Mouse (Mus musculus) midbrain, embryonic 10.5 days (tissue): ENCODE measurements around the gene Otud4. TPM values are rescaled to one million over a fixed set of nuclear protein-coding genes. Genes with fewer than 3 reads are reported as not detected.
"Not testable (repeated sequence)": the region's sequence is repeated elsewhere in the genome, so short reads cannot be mapped to it uniquely, and the experiment has no call there.

ENCODE experiments used
- DNase-seq: peaks from one replicate; pipeline ENCODE4 v3.0.0-alpha.2; 2017; ENCODE audit warnings: low spot score
- H3K27ac ChIP-seq: fragments of 300-500 bp; sonication (generic); replicated peaks from 2 replicates; pipeline ENCODE4 v1.5.1; 2016; ENCODE audit warnings: mild to moderate bottlenecking
- H3K27me3 ChIP-seq: fragments of 300-500 bp; sonication (generic); 2 replicates; pipeline ENCODE4 v1.6.1; 2016; ENCODE audit warnings: low read depth, mild to moderate bottlenecking; ENCODE audit not compliant: poor library complexity, severe bottlenecking
- H3K36me3 ChIP-seq: fragments of 300-500 bp; sonication (generic); 2 replicates; pipeline ENCODE4 v1.6.1; 2016; ENCODE audit warnings: mild to moderate bottlenecking, moderate library complexity
- H3K4me1 ChIP-seq: fragments of 300-500 bp; sonication (generic); 2 replicates; pipeline ENCODE4 v1.6.1; 2016
- H3K4me3 ChIP-seq: fragments of 300-500 bp; sonication (generic); 2 replicates; pipeline ENCODE4 v1.5.1; 2016; ENCODE audit warnings: mild to moderate bottlenecking, moderate library complexity
- H3K9me3 ChIP-seq: fragments of 300-500 bp; sonication (generic); replicated peaks from 2 replicates; pipeline ENCODE4 v1.6.1; 2016; ENCODE audit warnings: mild to moderate bottlenecking
- WGBS: fragments of 180-500 bp; shearing (Covaris S2); methylation state at CpG from one replicate; pipeline ENCODE4 v1.1.7; 2016; 5-methylcytosine and 5-hydroxymethylcytosine counted together
- polyA plus RNA-seq: library from polyadenylated mRNA; unstranded; fragments of >200 nt; fragmentation: Nextera tagmentation; extraction: Ambion mirVana; gene quantifications from 2 replicates; pipeline ENCODE4 v1.2.1, GENCODE M21; 2016

Otud4 gene
- polyA plus RNA-seq, 1 experiment from 2014 or later: 15.4 TPM

- Histone ChIP-seq H3K27ac (no peak overlapping the region), H3K27me3 (no peaks in the 10 kb centered on the region), H3K36me3 (peaks cover 91% of the 10 kb centered on the region), H3K9me3 (no peaks in the 10 kb centered on the region), H3K4me1 (no peaks in the 10 kb centered on the region), H3K4me3 (no peak overlapping the region)
- WGBS: 87% methylated on average over 1 of the region's 1 CpGs
- DNase-seq: no peak
Measured at GRCm38 (mm10) chr8:79650158-79650814, 10.9 kb downstream of the Otud4 start.

GRCm38 (mm10) chr8:79653736-79654135, 14.3 kb downstream of the Otud4 start:
- WGBS: 95% methylated on average over 4 of the region's 4 CpGs

GRCm38 (mm10) chr8:79658715-79659114, 19.3 kb downstream of the Otud4 start:
- peaks cover 94% of the 10 kb centered on the region for H3K36me3 ChIP-seq
- WGBS: 82% methylated on average over 4 of the region's 4 CpGs
- H3K27me3 ChIP-seq, H3K4me1 ChIP-seq, DNase-seq, H3K9me3 ChIP-seq, H3K27ac ChIP-seq, H3K4me3 ChIP-seq: not testable (repeated sequence)

More at GRCm38 (mm10) chr8:79653736-79654135, 14.3 kb downstream of the Otud4 start:
- no peak overlapping the region for H3K4me3 ChIP-seq
- no peak overlapping the region for H3K27ac ChIP-seq
- H3K36me3 ChIP-seq: peaks cover 87% of the 10 kb centered on the region
- no peak for DNase-seq
- no peaks in the 10 kb centered on the region for H3K4me1 ChIP-seq
- H3K9me3 ChIP-seq: no peaks in the 10 kb centered on the region
- H3K27me3 ChIP-seq: no peaks in the 10 kb centered on the region

- H3K27me3 ChIP-seq: no peaks in the 10 kb centered on the region
- no peak overlapping the region for H3K4me3 ChIP-seq
- H3K4me1 ChIP-seq: peaks cover 10% of the 10 kb centered on the region
- DNase-seq: no peak
- 88% methylated on average over 4 of the region's 4 CpGs for WGBS
- H3K36me3 ChIP-seq: peaks cover 55% of the 10 kb centered on the region
- H3K9me3 ChIP-seq: no peaks in the 10 kb centered on the region
- no peak overlapping the region for H3K27ac ChIP-seq
Measured at GRCm38 (mm10) chr8:79676461-79676860, 37.0 kb downstream of the Otud4 start.

- peaks cover 10% of the 10 kb centered on the region for H3K4me1 ChIP-seq
- WGBS: 69% methylated on average over 5 of the region's 5 CpGs
- H3K9me3 ChIP-seq: no peaks in the 10 kb centered on the region
- no peak for DNase-seq
- no peak overlapping the region for H3K4me3 ChIP-seq
- H3K27ac ChIP-seq: no peak overlapping the region
- H3K36me3 ChIP-seq: peaks cover 56% of the 10 kb centered on the region
- no peaks in the 10 kb centered on the region for H3K27me3 ChIP-seq
Measured at GRCm38 (mm10) chr8:79679005-79679404, 39.6 kb downstream of the Otud4 start.

DNA sequence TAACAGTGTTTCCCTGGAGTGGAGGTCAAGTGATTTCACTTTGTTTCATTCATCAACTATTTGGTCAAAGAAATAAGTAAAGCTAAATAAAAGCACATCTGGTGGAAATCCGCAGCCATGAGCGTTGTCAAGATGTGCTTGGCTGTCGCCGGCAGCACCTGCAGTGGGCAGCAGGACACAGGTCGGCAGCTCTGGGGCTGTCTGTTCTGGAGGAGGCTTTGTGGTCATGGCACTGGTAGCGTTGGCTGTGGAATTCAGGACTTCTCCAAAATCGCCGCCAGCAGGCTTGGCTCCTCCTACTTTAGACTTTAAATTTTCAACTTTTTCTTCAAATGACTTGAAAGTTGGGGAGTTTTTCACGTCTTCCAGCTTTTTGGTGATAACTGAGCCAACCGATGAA, 40.7 kb downstream of the Otud4 start:
- H3K27ac ChIP-seq, H3K27me3 ChIP-seq, H3K9me3 ChIP-seq: not testable (repeated sequence)
- peaks cover 10% of the 10 kb centered on the region for H3K4me1 ChIP-seq
- DNase-seq: peak; percentile 31
- 51% methylated on average over 10 of the region's 10 CpGs for WGBS
- H3K36me3 ChIP-seq: peaks cover 56% of the 10 kb centered on the region
- peak overlapping the region; percentile 50; the same call in 1 of the 2 replicates for H3K4me3 ChIP-seq

DNA sequence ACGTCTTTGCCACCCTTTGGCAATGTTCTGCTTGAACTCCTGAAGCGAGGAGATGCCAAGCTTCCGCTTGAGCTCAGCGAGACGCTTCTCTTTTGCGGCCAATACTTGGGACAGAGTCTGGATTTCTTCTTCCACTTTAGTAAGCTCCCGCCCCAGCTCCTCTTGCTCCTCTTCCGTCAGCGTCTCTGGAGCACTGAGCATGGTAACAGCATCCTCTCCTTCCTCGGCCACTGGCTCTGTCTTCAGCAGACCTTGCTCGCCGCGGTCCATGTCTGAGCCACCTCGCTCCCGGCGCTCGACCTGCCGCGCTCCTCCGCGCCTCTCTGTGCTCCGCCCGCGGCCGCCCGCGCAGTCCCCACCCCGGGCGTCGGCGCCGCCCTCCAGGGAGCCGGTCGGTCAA, 41.1 kb downstream of the Otud4 start:
- H3K4me3 ChIP-seq: peak overlapping the region; percentile 50
- peaks cover 10% of the 10 kb centered on the region for H3K4me1 ChIP-seq
- no peaks in the 10 kb centered on the region for H3K9me3 ChIP-seq
- H3K36me3 ChIP-seq: peaks cover 58% of the 10 kb centered on the region
- H3K27me3 ChIP-seq: no peaks in the 10 kb centered on the region
- 11% methylated on average over 34 of the region's 34 CpGs for WGBS
- no peak overlapping the region for H3K27ac ChIP-seq
- DNase-seq: peak; percentile 32

GRCm38 (mm10) chr8:79680965-79681364, 41.5 kb downstream of the Otud4 start:
- no peaks in the 10 kb centered on the region for H3K9me3 ChIP-seq
- peaks cover 61% of the 10 kb centered on the region for H3K36me3 ChIP-seq
- no peak for DNase-seq
- no peak overlapping the region for H3K27ac ChIP-seq
- no peaks in the 10 kb centered on the region for H3K27me3 ChIP-seq
- peak overlapping the region; percentile 50 for H3K4me3 ChIP-seq
- H3K4me1 ChIP-seq: peaks cover 10% of the 10 kb centered on the region
- 43% methylated on average over 2 of the region's 2 CpGs for whole genome bisulfite sequencing

- not testable (repeated sequence) for DNase-seq, H3K4me1 ChIP-seq, H3K27me3 ChIP-seq, H3K9me3 ChIP-seq, H3K4me3 ChIP-seq, H3K27ac ChIP-seq
- H3K36me3 ChIP-seq: peaks cover 95% of the 10 kb centered on the region
- 97% methylated on average over 5 of the region's 5 CpGs for WGBS
Measured at GRCm38 (mm10) chr8:79685927-79686326, 46.5 kb downstream of the Otud4 start.

GRCm38 (mm10) chr8:79692531-79692930, 53.1 kb downstream of the Otud4 start:
- no peaks in the 10 kb centered on the region for H3K4me1 ChIP-seq
- H3K27me3 ChIP-seq: no peaks in the 10 kb centered on the region
- H3K9me3 ChIP-seq: no peaks in the 10 kb centered on the region
- no peak overlapping the region for H3K4me3 ChIP-seq
- 83% methylated on average over 2 of the region's 2 CpGs for WGBS
- DNase-seq: no peak
- peaks cover 95% of the 10 kb centered on the region for H3K36me3 ChIP-seq
- H3K27ac ChIP-seq: no peak overlapping the region

GRCm38 (mm10) chr8:79706687-79707086, 67.3 kb downstream of the Otud4 start:
- H3K9me3 ChIP-seq: no peaks in the 10 kb centered on the region
- H3K27me3 ChIP-seq: no peaks in the 10 kb centered on the region
- H3K27ac ChIP-seq: no peak overlapping the region
- peaks cover 13% of the 10 kb centered on the region for H3K4me1 ChIP-seq
- WGBS: 97% methylated on average over 3 of the region's 3 CpGs
- H3K36me3 ChIP-seq: peaks cover 69% of the 10 kb centered on the region
- H3K4me3 ChIP-seq: no peak overlapping the region
- no peak for DNase-seq

- DNase-seq: peak; percentile 97
- Histone ChIP-seq H3K9me3 (no peaks in the 10 kb centered on the region), H3K4me1 (peaks cover 21% of the 10 kb centered on the region), H3K4me3 (peak within 1 kb of the TSS; percentile 92), H3K27ac (peak within 1 kb of the TSS; percentile 95), H3K27me3 (no peaks in the 10 kb centered on the region), H3K36me3 (peaks cover 36% of the 10 kb centered on the region)
- under 1% methylated on average over 73 of the region's 73 CpGs for WGBS
Measured at GRCm38 (mm10) chr8:79711064-79711961, 71.9 kb downstream of the Otud4 start, which contains the start of the genes Abce1 and Anapc10. Gene Abce1 (minus strand): TSS chr8:79711740. Gene Anapc10 (plus strand): TSS chr8:79711820.

GRCm38 (mm10) chr8:79712676-79713075, 73.3 kb downstream of the Otud4 start:
- Histone ChIP-seq H3K4me3 (peak overlapping the region; percentile 92), H3K36me3 (peaks cover 35% of the 10 kb centered on the region), H3K27me3 (no peaks in the 10 kb centered on the region), H3K4me1 (peaks cover 21% of the 10 kb centered on the region), H3K9me3 (no peaks in the 10 kb centered on the region), H3K27ac (no peak overlapping the region)
- DNase-seq: no peak
- WGBS: 59% methylated on average over 5 of the region's 6 CpGs
